Mouse (Mus musculus): ENCODE data around the gene Samd7. TPM values are rescaled to one million over a fixed set of nuclear protein-coding genes. Genes with fewer than 3 reads are reported as not detected.
"Not testable (repeated sequence)": the region's sequence is repeated elsewhere in the genome, so short reads cannot be mapped to it uniquely, and the experiment has no call there.

Gene Samd7
- total RNA-seq (2015) (not detected in 2 replicates), total RNA-seq (2017) (not detected in 2 replicates)

DNA sequence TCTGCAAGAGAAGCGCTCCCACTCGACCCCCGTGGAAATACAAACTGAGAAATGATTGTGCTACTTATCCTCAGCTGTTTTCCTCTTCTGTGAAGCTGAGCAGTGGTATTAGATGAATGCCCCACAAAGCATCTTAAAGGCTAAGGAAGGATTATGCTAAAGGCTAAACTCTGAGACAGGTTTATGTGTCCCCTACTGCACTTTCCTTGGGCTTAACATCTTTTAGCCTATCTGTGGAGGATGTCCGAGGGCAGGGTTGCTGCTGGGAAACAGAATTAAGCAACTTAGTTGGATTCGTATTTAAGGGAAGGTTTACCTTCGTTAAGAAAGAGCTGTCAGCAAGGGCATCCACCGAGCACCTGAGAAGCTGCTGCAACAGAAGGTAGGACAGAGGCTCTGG, at the start of gene Samd7:
Gene Samd7 (plus strand): TSS at position 288 of the 400 bp plus-strand sequence.
- ATAC-seq (ENCODE audit: poor library complexity, severe bottlenecking): no peak

DNA sequence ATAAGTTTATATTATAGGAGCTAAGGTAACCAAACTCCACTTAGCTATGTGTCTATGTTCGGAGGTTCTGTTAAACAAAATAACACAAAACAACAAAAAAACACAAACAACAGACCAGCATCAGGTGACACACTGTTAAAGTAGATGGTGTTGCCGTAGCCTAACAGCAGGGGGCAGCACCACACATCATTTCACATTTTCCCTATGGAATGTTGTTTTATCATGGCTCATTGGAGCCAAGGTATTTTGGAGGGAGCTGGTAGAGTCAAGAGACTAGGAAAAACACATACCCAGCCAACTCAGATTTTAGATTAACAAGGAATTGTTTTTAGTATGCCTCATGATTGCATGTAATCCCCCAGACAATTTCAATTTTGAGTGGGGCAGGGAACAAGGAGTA, 49.7 kb upstream of the Samd7 start:
- no peak for ATAC-seq (ENCODE audit: poor library complexity, severe bottlenecking)

DNA sequence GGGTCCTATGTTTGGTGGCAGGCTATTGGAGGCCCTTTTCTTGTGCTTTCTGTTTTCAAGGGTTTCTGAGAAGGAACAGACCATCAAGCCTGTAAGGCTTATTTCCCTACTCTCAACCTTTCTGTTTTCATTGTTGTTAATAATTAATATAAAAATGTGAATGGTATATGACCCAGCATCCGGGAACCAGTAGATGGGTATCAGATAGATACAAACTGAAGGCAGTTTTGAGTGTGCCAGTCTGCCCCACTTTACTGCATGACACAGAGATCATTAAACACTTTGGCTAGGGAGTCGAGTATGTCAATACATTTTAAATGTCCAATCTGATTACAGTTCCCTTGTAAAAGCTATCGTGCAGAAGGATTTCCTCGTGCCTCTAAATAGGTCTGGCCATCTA, 48.2 kb upstream of the Samd7 start:
- no peak for ATAC-seq (ENCODE audit: poor library complexity, severe bottlenecking)

DNA sequence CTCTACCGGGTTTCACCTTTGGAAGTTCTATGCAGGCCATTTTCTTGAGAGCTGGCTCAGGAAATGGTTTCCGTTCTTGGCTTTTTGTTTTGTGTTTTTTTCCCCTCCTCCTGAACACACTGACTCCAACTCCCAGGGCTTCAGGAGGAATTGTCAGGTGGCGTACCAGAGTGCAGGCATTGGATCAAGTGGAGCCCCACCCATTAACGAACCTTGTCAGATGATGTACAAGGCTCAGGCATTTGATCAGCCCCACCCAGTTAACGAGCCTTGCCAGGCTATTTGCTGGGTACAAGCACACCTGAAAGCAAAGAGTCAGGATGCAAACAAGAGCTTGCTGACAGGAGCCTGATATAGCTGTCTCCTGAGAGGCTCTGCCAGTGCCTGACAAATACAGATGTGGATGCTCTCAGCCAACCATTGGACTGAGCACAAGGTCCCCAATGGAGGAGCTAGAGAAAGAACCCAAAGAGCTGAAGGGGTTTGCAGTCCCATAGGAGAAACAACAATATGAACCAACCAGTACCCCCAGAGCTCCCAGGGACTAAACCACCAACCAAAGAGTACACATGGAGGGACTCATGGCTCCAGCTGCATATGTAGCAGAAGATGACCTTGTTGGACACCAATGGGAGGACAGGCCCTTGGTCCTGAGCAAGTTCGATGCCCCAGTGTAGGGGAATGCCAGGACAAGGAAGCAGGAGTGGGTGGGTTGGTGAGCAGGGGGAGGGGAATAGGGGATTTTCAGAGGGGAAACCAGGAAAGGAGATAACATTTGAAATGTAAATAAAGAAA, 46.2 kb upstream of the Samd7 start, which contains the start of gene Lrrc31:
Gene Lrrc31 (minus strand): TSS at position 133 of the 795 bp plus-strand sequence.
- ATAC-seq (ENCODE audit: poor library complexity, severe bottlenecking): not testable (repeated sequence)

DNA sequence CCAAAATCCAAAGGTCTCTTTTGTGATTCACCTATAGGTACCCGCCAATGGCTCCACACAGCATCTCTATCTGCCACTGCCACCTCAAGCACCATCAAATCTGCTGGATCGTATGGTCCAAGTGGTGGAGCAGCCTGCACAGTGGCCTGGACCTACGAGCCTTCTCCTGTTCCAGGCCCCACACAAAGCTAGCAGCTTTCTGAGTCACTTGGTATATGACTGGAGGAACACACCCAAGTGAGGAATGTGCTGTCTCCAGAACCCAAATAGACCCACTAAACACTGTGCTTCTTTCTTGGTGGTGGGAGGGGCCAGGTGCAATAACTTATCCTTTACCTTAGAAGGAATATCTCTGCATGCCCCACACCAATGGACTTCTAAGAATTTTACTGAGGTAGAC, 40.1 kb upstream of the Samd7 start:
- ATAC-seq (ENCODE audit: poor library complexity, severe bottlenecking): no peak

DNA sequence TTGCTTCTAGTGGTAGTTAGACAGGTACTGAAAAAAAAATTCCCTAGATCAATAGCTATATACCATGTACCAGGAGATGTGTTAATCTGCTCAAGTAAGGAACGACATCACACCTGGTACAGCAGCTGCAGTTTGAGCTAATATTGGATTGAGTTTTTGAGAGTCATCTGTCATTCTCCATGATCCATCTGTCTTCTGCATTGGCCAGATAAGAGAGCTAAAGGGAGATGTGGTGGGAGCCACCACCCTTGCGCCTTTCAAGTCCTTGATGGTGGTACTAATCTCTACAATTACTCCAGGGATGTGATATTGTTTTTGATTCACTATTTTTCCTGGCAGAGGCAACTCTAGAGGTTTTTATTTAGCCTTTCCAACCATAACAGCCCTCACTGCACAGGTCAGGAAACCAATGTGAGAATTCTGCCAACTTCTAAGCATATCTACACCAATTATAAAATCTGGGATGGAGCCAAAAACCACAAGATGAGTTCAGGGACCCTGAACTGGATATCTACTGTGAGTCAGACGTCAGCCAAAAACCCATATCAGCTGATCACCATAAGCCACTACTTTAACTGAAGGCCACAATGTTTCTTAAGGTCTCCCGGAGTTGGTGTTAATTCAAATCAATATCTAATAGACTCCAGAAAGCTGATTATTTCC, 39.3 kb upstream of the Samd7 start:
- no peak for ATAC-seq (ENCODE audit: poor library complexity, severe bottlenecking)

DNA sequence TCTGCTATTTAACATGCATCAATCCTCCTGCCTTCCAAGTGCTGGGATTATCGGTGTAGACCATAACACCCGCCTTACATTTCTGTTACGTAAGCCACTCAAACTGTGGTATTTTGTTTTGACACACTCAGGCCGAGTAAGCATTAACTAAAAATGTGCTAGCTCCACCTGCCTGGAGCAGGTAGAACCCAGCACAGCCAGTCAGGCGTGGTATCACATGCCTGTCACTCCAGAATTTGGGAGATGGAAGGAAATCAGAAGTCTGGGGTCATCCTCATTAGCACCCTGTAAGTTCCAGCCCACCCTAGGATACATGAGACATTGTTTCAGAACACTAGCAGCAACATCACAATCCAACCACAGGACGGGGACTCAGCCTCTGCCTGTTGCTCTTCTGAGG, 35.9 kb upstream of the Samd7 start:
- no peak for ATAC-seq (ENCODE audit: poor library complexity, severe bottlenecking)

DNA sequence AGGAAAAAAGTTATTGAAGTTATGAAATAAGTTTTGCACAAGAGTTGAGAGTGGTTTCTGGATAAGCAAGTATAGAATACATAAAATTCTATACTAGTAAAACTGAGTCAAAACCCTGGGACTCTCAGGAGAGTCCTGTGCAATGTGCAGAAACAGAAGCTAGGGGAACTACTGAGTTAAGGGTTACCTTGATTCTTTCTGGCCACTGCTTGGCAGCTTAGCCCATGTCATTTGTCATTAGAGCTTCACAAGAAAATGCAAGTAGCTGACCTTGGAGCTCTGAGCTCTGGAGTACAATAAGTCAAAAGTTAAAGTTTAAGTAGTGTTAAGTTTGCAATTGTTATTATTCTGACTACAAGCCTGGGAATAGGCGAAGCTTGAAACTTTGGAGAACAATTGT, 32.8 kb upstream of the Samd7 start:
- ATAC-seq (ENCODE audit: poor library complexity, severe bottlenecking): no peak

DNA sequence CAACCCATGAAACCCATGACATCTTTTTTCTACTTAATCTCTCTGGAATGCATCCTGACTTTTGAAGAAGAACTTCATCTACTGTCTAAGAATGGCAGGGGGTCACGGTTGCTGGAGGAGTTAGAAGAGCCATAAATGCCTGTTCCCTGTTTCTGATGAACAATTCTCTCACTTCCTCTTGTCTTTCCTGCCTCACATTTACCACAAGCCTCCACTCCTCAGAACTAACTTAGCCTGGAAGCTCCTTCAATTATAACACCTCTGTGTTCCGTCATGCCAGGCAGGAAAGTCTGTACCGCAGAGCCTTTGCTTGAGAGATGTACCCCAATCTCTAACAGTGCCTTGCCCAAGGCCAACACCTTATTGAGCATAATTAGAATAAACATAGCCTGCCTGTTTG, 27.4 kb upstream of the Samd7 start:
- peak; percentile 68 for ATAC-seq (ENCODE audit: poor library complexity, severe bottlenecking)

DNA sequence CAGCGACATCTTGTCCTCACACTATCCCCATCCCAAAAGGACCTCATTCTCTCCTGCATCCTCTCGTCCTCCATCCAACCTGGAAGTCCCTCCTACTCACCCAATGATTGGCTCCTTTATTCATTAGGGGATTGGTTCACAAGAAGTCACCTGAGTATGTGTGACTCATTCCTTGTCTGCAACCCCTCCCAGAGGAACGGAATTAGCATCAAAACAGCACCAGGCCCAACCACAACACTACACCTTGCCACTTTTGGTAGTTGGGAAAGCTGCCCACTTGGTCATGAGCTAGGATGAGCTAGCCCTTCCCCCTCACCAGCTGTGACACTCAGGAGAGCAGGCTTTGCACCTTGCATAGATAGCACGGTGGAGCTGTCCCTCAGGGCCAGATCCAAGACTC, 24.1 kb upstream of the Samd7 start:
- no peak for ATAC-seq (ENCODE audit: poor library complexity, severe bottlenecking)

DNA sequence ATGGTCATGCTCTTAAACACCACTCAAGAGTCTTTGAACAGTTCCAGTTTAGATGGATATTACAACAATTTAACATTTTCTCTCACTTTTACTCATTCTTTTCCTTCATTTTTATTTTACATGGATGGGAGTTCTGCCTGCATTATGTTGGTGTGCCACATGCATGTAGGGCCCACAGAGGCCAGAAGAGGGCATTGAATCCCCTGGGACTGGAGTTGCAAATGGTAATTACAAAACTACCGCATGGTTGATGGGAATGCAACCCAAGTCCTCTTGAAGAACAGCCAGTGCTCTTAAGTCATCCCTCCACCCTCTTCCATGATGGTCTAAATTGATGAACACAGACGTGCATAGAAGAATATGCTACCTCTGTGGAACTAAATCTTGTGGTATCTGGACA, 23.6 kb upstream of the Samd7 start:
- no peak for ATAC-seq (ENCODE audit: poor library complexity, severe bottlenecking)

DNA sequence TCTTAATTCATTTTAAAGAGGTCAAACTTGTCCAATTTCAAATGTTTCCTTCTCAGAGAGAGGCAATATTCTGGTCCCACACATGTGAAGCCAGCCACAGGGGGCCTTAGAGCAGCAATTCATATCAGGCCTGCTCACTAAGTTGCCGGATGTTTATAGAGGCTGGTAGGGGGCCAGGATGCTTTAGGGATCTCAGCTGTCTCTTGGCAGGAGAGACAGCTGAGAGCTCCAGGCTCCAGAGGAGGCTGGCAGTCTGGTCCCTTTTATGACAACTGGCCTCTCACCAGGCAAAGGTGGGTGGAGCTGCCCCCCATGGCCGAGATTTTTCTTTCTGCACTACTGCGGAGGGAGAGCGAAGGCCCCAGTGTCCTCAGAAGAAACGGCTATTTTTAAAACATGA, 22.9 kb upstream of the Samd7 start:
- ATAC-seq (ENCODE audit: poor library complexity, severe bottlenecking): no peak

DNA sequence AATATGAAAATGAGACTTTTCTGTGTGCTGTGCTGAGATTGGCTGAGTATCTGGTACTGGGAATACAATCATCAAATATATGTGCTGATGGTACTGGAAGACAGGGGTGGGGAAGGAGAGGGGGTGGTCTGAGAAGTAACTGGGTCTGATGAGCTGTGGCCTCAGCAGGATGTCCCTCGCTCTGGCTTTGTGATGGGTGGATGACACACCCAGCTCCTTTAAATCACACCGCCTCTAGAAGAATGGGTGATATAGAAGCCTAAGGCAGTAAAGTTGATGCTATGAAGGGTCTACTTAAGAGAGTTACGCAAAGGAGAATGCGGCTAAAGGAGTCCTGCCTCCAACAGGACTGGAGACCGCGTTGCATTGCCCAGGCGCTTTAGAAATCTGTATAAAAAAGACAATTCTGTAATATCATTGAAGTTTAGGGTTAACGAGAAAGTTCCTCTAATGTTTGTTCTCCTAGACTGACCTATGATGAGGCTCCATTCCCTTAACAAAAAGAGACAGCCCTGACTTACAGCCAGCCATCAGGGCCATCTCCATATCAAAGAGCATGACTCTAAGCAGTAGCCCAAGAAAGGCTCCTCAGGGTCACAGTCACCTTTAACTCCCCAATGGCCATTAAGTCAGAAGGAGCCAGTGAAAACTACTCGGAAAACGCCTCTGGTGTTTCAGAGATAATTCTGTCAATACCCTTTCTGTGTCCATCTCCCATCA, 21.8 kb upstream of the Samd7 start:
- no peak for ATAC-seq (ENCODE audit: poor library complexity, severe bottlenecking)

DNA sequence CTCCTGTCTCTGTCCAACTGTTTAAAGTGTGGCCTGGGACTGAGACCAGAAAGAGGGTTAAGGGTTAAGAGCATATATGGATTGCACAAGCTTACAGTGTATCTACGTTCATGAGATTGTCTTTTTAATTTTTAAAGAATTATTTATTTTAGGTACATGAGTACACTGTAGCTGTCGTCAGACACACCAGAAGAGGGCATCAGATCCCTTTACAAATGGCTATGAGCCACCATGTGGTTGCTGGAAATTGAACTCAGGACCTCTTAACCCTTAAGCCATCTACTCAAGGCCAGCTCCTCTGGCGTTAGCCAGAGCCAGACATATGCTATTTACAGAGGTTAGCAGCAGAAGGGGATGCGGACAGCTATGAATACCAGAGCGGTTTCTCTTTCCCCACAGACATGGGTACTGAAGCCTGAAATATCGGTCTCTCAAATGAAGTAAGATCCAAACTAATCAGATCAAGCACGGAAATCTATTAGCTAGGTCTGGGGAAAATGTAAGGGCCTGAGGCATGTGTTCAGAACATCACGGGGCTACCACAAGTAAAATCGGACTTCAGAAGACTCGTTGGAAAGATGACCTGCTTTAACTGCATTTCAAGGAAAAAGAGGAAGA, 21.1 kb upstream of the Samd7 start:
- no peak for ATAC-seq (ENCODE audit: poor library complexity, severe bottlenecking)

DNA sequence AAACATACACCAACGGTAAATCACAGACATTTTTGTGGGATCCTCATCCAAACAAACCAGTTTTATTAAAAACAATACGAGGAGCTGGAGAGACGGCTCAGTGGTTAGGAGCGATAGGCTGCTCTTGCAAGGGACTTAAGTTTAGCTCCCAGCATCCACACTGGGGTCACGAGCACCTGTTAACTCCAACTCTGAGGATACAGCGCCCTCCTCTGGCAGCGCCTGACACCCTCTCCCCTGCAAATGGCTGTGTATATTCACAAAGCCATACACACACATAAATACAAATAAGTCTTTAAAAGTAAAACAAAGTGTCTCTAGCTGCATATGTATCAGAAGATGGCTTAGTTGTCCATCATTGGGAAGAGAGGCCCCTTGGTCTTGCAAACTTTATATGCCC, 20.6 kb upstream of the Samd7 start:
- no peak for ATAC-seq (ENCODE audit: poor library complexity, severe bottlenecking)

DNA sequence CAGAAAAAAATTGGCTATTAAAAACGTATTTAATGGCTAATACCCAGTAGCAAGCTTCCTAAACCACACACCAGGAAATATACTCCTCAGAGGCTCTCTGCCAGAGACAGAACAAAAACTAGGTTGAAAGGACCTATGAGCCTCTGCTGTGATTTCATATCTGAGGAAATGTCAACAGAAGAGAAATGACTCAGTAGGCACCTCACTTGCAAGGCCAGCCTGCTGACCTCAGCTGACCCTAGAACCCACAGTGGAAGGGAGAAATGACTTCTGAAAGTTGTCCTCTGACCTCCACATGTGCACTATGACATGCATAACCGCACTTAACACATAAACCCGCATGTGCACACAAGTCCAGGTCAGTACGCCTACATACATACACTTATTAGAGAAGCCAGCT, 18.9 kb upstream of the Samd7 start:
- no peak for ATAC-seq (ENCODE audit: poor library complexity, severe bottlenecking)

DNA sequence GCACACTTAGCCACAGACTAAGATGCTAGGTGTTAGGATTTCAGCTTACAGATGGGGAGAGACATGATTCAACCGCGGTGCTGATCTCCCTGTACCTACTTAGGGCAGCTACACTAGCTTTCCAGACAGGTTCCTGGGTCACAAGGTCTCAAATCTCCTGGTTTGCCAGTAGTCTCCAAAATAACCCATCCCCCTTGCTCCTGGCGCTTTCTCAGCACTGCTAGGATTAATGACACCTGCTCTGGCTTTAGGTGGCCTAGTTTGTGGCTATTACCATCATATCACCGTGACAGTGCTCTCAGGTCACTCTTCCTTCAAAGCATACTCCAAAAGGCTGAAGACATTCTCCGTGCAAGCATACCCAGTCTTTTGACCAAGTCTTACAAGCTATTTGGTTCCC, 17.0 kb upstream of the Samd7 start:
- ATAC-seq (ENCODE audit: poor library complexity, severe bottlenecking): no peak

DNA sequence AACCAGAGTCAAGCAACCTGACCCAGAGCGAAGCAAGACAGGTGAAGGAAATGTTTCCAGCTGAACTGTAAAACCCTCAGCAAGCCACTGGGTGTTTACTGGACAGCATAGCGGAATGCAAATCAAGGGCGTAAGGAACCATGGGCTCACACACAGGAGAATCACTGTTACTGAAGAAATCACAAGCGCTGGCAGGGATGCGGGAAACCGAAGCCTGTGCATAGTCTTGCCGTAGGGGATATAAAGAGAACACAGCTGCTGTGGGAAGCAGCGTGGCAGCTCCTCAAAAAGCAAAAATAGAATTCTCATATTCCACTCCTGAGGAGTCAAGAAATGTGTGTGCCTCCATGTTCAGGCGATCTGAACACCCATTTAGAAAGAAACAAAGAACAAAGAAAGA, 9.3 kb upstream of the Samd7 start:
- no peak for ATAC-seq (ENCODE audit: poor library complexity, severe bottlenecking)

DNA sequence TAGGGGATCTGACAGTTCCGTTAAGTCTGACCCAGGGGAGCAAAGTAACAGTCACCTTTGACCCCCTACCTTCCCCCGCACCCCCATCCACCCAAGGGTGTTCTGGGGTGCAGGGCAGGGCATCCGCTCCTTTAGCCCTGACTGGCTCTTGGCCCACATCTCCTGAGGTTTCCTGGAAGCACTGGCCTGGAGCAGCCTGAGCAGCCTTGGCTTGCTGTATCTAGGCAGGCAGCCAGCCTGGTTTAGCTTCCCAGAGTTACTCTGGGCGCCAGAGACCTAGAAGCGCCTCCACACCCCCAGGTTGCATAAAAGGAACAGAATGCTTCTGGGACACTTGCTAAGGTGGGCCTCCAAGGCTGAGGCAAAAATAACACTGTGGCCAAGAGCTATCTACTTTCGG, 4.8 kb upstream of the Samd7 start:
- ATAC-seq (ENCODE audit: poor library complexity, severe bottlenecking): no peak

DNA sequence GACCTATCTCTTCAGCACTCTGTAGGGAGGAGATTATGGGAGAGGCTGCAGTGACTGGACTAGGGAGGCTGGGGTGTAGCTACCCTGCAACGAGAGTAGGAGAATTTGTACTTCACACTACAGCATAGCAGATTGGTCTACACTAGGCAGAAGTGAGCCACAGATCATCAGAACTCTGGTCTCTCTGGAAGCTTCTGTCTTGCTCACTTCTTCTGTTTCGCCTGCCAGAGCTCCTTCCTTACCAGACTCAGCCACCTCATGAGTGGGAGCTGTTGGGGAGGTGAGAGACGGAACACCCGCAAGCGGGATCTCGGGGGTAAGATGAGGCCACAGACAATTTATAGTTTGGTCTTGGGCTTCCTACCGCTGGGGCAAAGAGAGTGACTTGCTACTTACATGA, 3.2 kb upstream of the Samd7 start:
- no peak for ATAC-seq (ENCODE audit: poor library complexity, severe bottlenecking)

DNA sequence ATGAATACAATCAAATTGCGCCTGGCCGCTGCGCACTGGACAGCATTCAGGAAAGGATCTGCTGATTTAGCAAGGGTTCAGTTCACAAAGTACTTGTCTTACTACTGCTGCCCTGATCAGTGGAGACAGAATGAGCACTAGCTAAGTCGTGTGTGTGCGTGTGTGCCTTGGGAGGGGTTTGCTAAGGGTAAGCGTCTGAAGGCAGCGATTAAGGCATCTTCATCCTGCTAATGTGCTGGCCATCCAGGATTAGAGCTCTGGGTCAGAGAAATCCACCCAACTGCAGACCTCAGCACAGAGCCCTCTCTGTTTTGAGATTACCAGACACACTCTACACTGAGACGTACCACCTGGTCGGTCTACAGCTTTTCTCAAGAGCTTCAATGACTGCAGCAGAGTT, 2.2 kb downstream of the Samd7 start:
- ATAC-seq (ENCODE audit: poor library complexity, severe bottlenecking): no peak
